Mouse (Mus musculus) heart, postnatal 0 days (tissue): ENCODE results near the gene Suds3.

Source experiments
- CTCF ChIP-seq: IDR thresholded peaks from 2 replicates; pipeline ENCODE4 v1.5.1; 2016; ENCODE audit warnings: antibody characterized with exemption, control low read depth, low read depth
- EP300 ChIP-seq: IDR thresholded peaks from 2 replicates; pipeline ENCODE4 v1.6.1; 2016; ENCODE audit warnings: antibody characterized with exemption, low read depth

DNA sequence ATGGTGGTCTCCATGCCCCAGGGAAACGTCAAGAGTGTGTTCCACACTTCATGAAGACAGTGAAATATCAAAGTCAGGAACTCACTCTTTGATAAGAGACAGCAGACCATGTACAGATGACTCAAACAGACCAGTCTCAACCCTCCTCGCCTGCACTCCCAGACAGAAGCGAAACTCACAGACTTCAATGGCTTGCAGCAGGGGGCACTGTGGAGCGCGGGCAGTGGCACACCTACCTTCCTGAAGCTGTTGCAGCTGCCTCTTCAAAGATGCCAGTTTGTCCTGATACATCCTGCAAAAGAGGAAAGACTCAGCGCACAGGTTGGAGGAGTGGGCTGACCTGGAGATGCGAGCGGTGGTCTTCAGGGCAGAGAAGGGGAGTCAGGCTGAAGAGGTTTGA lies 6.4 kb downstream of the Suds3 start:
- TF ChIP-seq CTCF (peak; percentile 22; the same call in 1 of the 2 replicates), EP300 (no peak)
